Mouse (Mus musculus) limb, embryonic 13.5 days (tissue): ENCODE results near the gene Gm4724. TPM values are rescaled to one million over a fixed set of nuclear protein-coding genes. Genes with fewer than 3 reads are reported as not detected.
"Not testable (repeated sequence)": the region's sequence is repeated elsewhere in the genome, so short reads cannot be mapped to it uniquely, and the experiment has no call there.

Experiments used
- ATAC-seq: fragments of 200-750 bp; cut with Nextera tagmentation; 2 replicates; pipeline ENCODE4 v1.8.0; 2017; ENCODE audit warnings: low read depth, moderate number of reproducible peaks, moderate TSS enrichment; ENCODE audit not compliant: low FRiP score
- H3K27ac ChIP-seq: fragments of 300-500 bp; sonication (generic); 2 replicates; pipeline ENCODE4 v1.5.1; 2015; ENCODE audit warnings: inconsistent platforms, mild to moderate bottlenecking, moderate library complexity
- H3K27me3 ChIP-seq: fragments of 300-500 bp; sonication (generic); 2 replicates; pipeline ENCODE4 v1.6.1; 2015; ENCODE audit warnings: mild to moderate bottlenecking, inconsistent platforms
- H3K36me3 ChIP-seq: fragments of 300-500 bp; sonication (generic); 2 replicates; pipeline ENCODE4 v1.6.1; 2015; ENCODE audit warnings: inconsistent platforms, mild to moderate bottlenecking, moderate library complexity
- H3K4me1 ChIP-seq: fragments of 300-500 bp; sonication (generic); 2 replicates; pipeline ENCODE4 v1.6.1; 2015; ENCODE audit warnings: inconsistent platforms
- H3K4me2 ChIP-seq: fragments of 300-500 bp; sonication (generic); replicated peaks from 2 replicates; pipeline ENCODE4 v1.6.1; 2015; ENCODE audit warnings: inconsistent platforms, mild to moderate bottlenecking, moderate library complexity
- H3K4me3 ChIP-seq: fragments of 300-500 bp; sonication (generic); 2 replicates; pipeline ENCODE4 v1.5.1; 2015; ENCODE audit warnings: moderate library complexity, mild to moderate bottlenecking, inconsistent platforms
- H3K9ac ChIP-seq: fragments of 300-500 bp; sonication (generic); 2 replicates; pipeline ENCODE4 v1.6.1; 2015; ENCODE audit warnings: mild to moderate bottlenecking, inconsistent platforms
- H3K9me3 ChIP-seq: fragments of 300-500 bp; sonication (generic); 2 replicates; pipeline ENCODE4 v1.6.1; 2016; ENCODE audit warnings: inconsistent platforms
- WGBS: fragments of 180-500 bp; shearing (Covaris S2); methylation state at CpG from one replicate; pipeline ENCODE4 v1.1.7; 2015; 5-methylcytosine and 5-hydroxymethylcytosine counted together
- polyA plus RNA-seq: library from polyadenylated mRNA; unstranded; fragments of >200 nt; fragmentation: Nextera tagmentation; extraction: Ambion mirVana; gene quantifications from 2 replicates; pipeline ENCODE4 v1.2.1, GENCODE M21; 2015

Gene Gm4724
- 13.5 and 16.6 TPM in 2 replicates for polyA plus RNA-seq

DNA sequence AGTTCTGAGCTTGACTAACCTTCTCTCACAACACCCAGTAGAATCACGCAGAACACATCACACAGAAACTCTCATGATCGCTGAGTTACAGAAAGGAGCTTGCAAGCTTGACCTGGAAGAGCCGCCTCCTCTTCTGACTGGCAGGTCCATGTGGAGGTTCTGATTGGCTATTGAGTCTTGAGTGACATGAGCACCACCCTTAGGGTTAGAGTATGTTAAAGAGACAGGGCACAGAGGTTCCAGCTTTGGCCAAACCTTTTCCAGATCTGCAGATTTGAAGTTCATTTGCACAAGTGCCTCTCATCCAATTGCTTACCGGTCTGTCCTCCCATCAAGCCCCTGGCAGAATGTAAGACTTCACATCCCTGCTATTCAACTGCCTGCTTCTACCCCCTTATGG lies at the start of gene Gm4724:
Gene Gm4724 (minus strand): TSS at position 101 of the 400 bp plus-strand sequence.
- not testable (repeated sequence) for H3K4me2 ChIP-seq, H3K9me3 ChIP-seq, H3K4me3 ChIP-seq, H3K27me3 ChIP-seq, H3K4me1 ChIP-seq, ATAC-seq, H3K36me3 ChIP-seq, H3K27ac ChIP-seq, H3K9ac ChIP-seq
- no CpG with 5 or more reads among the region's 4 CpGs for WGBS

DNA sequence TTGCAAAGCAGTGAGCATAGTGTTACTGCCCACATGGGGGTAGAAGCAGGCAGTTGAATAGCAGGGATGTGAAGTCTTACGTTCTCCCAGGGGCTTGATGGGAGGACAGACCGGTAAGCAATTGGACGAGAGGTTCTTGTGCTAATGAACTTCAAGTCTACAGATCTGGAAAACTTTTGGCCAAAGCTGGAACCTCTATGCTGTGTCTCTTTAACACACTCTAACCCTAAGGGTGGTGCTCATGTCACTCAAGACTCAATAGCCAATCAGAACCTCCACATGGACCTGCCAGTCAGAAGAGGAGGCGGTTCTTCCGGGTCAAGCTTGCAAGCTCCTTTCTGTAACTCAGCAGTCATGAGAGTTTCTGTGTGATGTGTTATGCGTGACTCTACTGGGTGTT lies 34.1 kb upstream of the Gm4724 start, which contains the start of gene Zfp965:
Gene Zfp965 (plus strand): TSS at position 301 of the 400 bp plus-strand sequence.
- not testable (repeated sequence) for H3K4me1 ChIP-seq, H3K27ac ChIP-seq, H3K27me3 ChIP-seq, ATAC-seq, H3K4me3 ChIP-seq, H3K4me2 ChIP-seq, H3K36me3 ChIP-seq, H3K9me3 ChIP-seq, H3K9ac ChIP-seq
- no CpG with 5 or more reads among the region's 6 CpGs for WGBS

Other genes starting within 250 kb of the Gm4724 start
- 8.1 and 13.2 TPM in 2 replicates for gene Gm14391, start 228.9 kb downstream of the Gm4724 start, polyA plus RNA-seq
- 3.6 TPM in 1 of 2 replicates, not detected in the other for gene Gm14440, start 160.7 kb downstream of the Gm4724 start, polyA plus RNA-seq
- 17.3 and 20.5 TPM in 2 replicates for gene Gm4631, start 97.6 kb downstream of the Gm4724 start, polyA plus RNA-seq
- gene Zfp968, start 63.4 kb downstream of the Gm4724 start, polyA plus RNA-seq = 4.8 and 4.9 TPM in 2 replicates
- 7.7 and 8.3 TPM in 2 replicates for gene Zfp965, start 34.2 kb upstream of the Gm4724 start, polyA plus RNA-seq
- gene Gm11007, start 208.2 kb upstream of the Gm4724 start, polyA plus RNA-seq = not detected in 2 replicates